Mouse (Mus musculus): ENCODE data around the gene Prune2. TPM values are rescaled to one million over a fixed set of nuclear protein-coding genes. Genes with fewer than 3 reads are reported as not detected.

The Prune2 gene
- polyA plus RNA-seq, 1 experiment from 2014 or later: 2.6 TPM

DNA sequence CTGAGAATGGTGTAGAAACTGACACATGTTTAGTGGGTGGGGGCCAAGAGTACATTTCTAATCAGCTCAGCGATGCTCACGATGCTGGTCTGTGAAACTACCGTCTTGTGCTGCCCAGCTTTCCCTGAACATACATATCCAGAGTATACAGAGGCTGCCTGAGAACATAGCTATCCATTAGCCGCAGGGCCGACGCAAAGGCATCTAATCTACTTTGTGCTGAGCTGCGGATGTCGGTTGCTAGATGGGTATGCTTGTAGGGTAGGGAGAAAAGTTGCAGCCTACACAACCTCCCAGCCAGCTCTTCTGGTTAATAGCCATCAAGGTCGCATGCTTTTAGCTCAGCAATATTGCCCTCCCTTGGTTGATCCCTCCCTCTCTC lies 696 bp upstream of the Prune2 start:
- Histone ChIP-seq H3K4me3 (ENCODE audit: low read depth, low read length) (no peak overlapping the region), H3K36me3 (ENCODE audit: control insufficient read depth, insufficient read depth, low read length) (no peaks in the 10 kb centered on the region), H3K9me3 (ENCODE audit: control insufficient read depth, low read length) (no peaks in the 10 kb centered on the region), H3K27me3 (ENCODE audit: control insufficient read depth, insufficient read depth, low read length) (peaks cover 6% of the 10 kb centered on the region; the same call in 1 of the 2 replicates), H3K4me1 (ENCODE audit: control insufficient read depth, insufficient read depth, low read length) (peaks cover 7% of the 10 kb centered on the region; the same call in 1 of the 2 replicates), H3K4me2 (ENCODE audit: low read depth) (peak overlapping the region; percentile 64), H3K9ac (ENCODE audit: low read length) (no peak overlapping the region), H3K27ac (ENCODE audit: low read depth, low read length) (no peak overlapping the region)
- DNase-seq (ENCODE audit: low spot score) (no peak), ATAC-seq (ENCODE audit: insufficient read depth, low FRiP score, low TSS enrichment) (peak; percentile 9; the same call in 1 of the 2 replicates)
- WGBS: 60% methylated on average over 9 of the region's 9 CpGs

DNA sequence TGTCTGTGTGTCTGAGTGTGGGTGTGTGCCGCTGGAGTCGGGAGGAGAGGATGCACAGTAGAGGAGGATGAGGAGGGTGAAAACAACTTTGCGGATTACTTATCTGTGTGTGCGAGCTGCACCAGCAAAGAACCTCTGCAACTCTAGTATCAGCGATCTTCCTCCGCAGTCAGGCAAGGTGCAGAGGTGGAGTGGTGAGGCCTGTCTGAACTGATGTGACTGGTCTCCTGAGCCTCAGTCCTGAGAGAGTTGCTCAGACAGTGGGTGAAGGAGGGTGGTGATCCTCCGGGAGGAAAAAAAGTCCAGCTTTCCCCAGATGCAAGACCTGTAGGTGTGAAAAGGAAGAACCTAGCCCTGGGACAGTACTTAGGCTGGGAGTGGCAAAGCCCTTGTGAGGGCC lies 401 bp downstream of the Prune2 start:
- Histone ChIP-seq H3K27ac (ENCODE audit: low read depth, low read length) (no peak overlapping the region), H3K36me3 (ENCODE audit: control insufficient read depth, insufficient read depth, low read length) (no peaks in the 10 kb centered on the region), H3K4me1 (ENCODE audit: control insufficient read depth, insufficient read depth, low read length) (peaks cover 7% of the 10 kb centered on the region; the same call in 1 of the 2 replicates), H3K4me3 (ENCODE audit: low read depth, low read length) (peak overlapping the region; percentile 30), H3K27me3 (ENCODE audit: control insufficient read depth, insufficient read depth, low read length) (peaks cover 6% of the 10 kb centered on the region; the same call in 1 of the 2 replicates), H3K9ac (ENCODE audit: low read length) (peak overlapping the region; percentile 37), H3K4me2 (ENCODE audit: low read depth) (peak overlapping the region; percentile 64), H3K9me3 (ENCODE audit: control insufficient read depth, low read length) (no peaks in the 10 kb centered on the region)
- peak; percentile 20 for ATAC-seq (ENCODE audit: insufficient read depth, low FRiP score, low TSS enrichment)
- 3% methylated on average over 7 of the region's 7 CpGs for WGBS
- peak; percentile 12 for DNase-seq (ENCODE audit: low spot score)

DNA sequence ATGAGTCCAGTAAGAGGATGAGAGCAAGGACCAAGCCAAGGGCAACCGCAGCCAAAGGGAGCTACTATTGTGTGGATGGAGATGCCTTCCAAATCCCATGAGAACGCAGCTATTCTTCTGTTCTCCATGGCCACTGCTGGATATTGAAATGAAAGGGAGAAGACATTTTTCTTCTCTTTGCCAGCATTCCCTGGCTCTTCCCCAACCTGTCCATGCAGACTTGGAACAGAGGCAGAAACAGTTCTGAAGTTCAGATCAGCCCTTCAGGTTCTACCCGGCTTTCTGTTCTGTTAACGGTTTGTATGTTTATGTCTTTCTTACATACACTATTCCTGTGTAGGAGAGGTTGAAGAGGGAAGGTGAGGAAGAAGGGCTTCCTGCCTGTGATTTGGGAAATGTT lies 3.1 kb downstream of the Prune2 start:
- ATAC-seq (ENCODE audit: insufficient read depth, low FRiP score, low TSS enrichment) (no peak), DNase-seq (ENCODE audit: low spot score) (no peak)
- H3K4me2 ChIP-seq (ENCODE audit: low read depth): no peak overlapping the region
- H3K9me3 ChIP-seq (ENCODE audit: control insufficient read depth, low read length): no peaks in the 10 kb centered on the region
- no peak overlapping the region for H3K4me3 ChIP-seq (ENCODE audit: low read depth, low read length)
- H3K27me3 ChIP-seq (ENCODE audit: control insufficient read depth, insufficient read depth, low read length): peaks cover 6% of the 10 kb centered on the region; the same call in 1 of the 2 replicates
- 84% methylated on average over 4 of the region's 4 CpGs for WGBS
- H3K4me1 ChIP-seq (ENCODE audit: control insufficient read depth, insufficient read depth, low read length): peaks cover 7% of the 10 kb centered on the region; the same call in 1 of the 2 replicates
- H3K27ac ChIP-seq (ENCODE audit: low read depth, low read length): no peak overlapping the region
- no peaks in the 10 kb centered on the region for H3K36me3 ChIP-seq (ENCODE audit: control insufficient read depth, insufficient read depth, low read length)
- no peak overlapping the region for H3K9ac ChIP-seq (ENCODE audit: low read length)

DNA sequence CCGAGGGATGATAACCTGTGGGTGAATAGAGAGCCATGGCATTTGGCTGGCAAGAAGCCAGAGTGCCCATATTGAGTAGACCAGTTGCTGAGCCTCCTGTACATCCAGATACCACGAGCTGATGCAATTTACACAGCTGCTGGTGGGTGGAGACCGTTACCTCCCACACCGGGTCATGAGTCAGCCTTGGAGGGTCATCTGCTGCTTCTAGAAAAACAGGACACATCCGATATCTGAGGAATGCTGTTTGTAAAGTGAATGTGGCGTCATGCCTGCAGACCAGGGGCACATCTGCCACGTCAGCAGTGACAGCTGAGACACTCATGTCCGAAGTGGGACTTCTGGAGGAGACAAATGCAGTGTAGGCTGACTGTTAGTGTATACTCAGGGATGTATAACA lies 3.6 kb downstream of the Prune2 start:
- H3K4me3 ChIP-seq (ENCODE audit: low read depth, low read length): no peak overlapping the region
- H3K27ac ChIP-seq (ENCODE audit: low read depth, low read length): no peak overlapping the region
- no peaks in the 10 kb centered on the region for H3K36me3 ChIP-seq (ENCODE audit: control insufficient read depth, insufficient read depth, low read length)
- DNase-seq (ENCODE audit: low spot score) (no peak), ATAC-seq (ENCODE audit: insufficient read depth, low FRiP score, low TSS enrichment) (no peak)
- H3K9ac ChIP-seq (ENCODE audit: low read length): no peak overlapping the region
- 68% methylated on average over 8 of the region's 8 CpGs for WGBS
- H3K4me1 ChIP-seq (ENCODE audit: control insufficient read depth, insufficient read depth, low read length): peaks cover 7% of the 10 kb centered on the region; the same call in 1 of the 2 replicates
- H3K9me3 ChIP-seq (ENCODE audit: control insufficient read depth, low read length): no peaks in the 10 kb centered on the region
- H3K27me3 ChIP-seq (ENCODE audit: control insufficient read depth, insufficient read depth, low read length): peaks cover 6% of the 10 kb centered on the region; the same call in 1 of the 2 replicates
- H3K4me2 ChIP-seq (ENCODE audit: low read depth): no peak overlapping the region

DNA sequence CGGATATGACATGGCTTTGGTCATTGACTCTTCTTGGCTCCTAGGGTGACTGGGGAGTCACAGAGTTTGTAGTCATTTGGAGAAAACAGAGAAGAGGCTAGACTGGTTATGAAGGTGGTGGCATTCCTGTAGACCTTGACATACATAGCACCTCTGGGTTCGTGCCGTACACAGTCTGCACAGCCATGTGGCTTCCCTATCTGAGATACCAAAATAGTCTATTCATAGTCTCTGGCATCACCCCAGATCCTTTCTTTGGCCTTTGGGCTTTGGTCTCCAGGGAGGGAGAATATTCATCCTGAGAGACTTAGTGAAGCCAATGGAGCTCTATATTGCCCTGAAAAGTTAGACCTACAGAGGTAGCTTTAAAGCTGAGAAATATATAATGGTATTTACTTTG lies 5.1 kb downstream of the Prune2 start:
- no peak for ATAC-seq (ENCODE audit: insufficient read depth, low FRiP score, low TSS enrichment)

DNA sequence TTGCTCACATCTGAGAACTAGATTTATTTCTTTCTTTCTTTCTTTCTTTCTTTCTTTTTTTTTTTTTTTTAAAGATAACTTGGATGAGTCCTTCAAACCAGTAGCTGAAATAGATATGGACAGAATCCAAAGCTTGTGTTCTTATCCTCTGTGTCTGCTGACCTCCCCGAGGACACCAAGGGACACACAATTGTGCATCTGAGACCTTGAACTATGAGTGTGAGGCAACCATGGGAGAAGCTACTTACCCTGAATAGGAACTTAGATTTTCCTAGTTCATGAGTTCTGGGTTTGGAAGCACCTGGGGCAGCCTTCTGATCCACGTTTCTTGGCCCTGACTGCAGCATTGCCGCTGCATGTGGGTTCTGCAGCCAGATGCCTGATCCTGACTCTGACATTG lies 7.3 kb downstream of the Prune2 start:
- Histone ChIP-seq H3K27me3 (ENCODE audit: control insufficient read depth, insufficient read depth, low read length) (no peaks in the 10 kb centered on the region), H3K27ac (ENCODE audit: low read depth, low read length) (no peak overlapping the region), H3K36me3 (ENCODE audit: control insufficient read depth, insufficient read depth, low read length) (no peaks in the 10 kb centered on the region), H3K4me2 (ENCODE audit: low read depth) (no peak overlapping the region), H3K4me1 (ENCODE audit: control insufficient read depth, insufficient read depth, low read length) (no peaks in the 10 kb centered on the region), H3K9ac (ENCODE audit: low read length) (no peak overlapping the region), H3K9me3 (ENCODE audit: control insufficient read depth, low read length) (no peaks in the 10 kb centered on the region), H3K4me3 (ENCODE audit: low read depth, low read length) (no peak overlapping the region)
- DNase-seq (ENCODE audit: low spot score) (no peak), ATAC-seq (ENCODE audit: insufficient read depth, low FRiP score, low TSS enrichment) (no peak)
- 83% methylated on average over 3 of the region's 3 CpGs for WGBS

More for the DNA sequence above, 5.1 kb downstream of the Prune2 start:
- Histone ChIP-seq H3K9me3 (ENCODE audit: control insufficient read depth, low read length) (no peaks in the 10 kb centered on the region), H3K27ac (ENCODE audit: low read depth, low read length) (no peak overlapping the region), H3K4me3 (ENCODE audit: low read depth, low read length) (no peak overlapping the region), H3K27me3 (ENCODE audit: control insufficient read depth, insufficient read depth, low read length) (peaks cover 2% of the 10 kb centered on the region; the same call in 1 of the 2 replicates), H3K9ac (ENCODE audit: low read length) (no peak overlapping the region), H3K4me1 (ENCODE audit: control insufficient read depth, insufficient read depth, low read length) (peaks cover 6% of the 10 kb centered on the region; the same call in 1 of the 2 replicates), H3K4me2 (ENCODE audit: low read depth) (no peak overlapping the region), H3K36me3 (ENCODE audit: control insufficient read depth, insufficient read depth, low read length) (no peaks in the 10 kb centered on the region)
- DNase-seq (ENCODE audit: low spot score): no peak
- WGBS: 88% methylated on average over 3 of the region's 3 CpGs

DNA sequence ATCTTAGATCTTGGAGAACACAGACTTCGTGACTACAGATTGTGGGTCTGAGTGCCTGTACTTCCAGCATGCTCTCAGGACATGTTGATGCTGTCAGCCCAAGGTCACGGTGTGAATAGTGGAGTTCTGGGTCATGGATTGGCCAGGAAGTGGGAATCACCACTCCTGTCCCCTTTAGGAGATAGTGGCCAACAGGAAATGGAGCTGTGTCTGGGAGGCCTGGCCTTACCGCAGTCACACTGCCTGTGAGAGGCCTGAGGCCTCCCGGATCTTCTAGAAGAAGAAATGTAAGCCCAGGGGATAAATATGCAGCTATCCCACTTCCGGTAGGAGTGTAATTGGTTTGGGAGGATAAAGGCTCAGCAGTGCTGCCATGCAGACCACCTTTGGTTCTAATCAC lies 12.8 kb downstream of the Prune2 start:
- no peaks in the 10 kb centered on the region for H3K36me3 ChIP-seq (ENCODE audit: control insufficient read depth, insufficient read depth, low read length)
- no peak overlapping the region for H3K4me2 ChIP-seq (ENCODE audit: low read depth)
- no peak for ATAC-seq (ENCODE audit: insufficient read depth, low FRiP score, low TSS enrichment)
- H3K27me3 ChIP-seq (ENCODE audit: control insufficient read depth, insufficient read depth, low read length): no peaks in the 10 kb centered on the region
- H3K4me1 ChIP-seq (ENCODE audit: control insufficient read depth, insufficient read depth, low read length): no peaks in the 10 kb centered on the region
- 83% methylated on average over 5 of the region's 5 CpGs for WGBS
- H3K27ac ChIP-seq (ENCODE audit: low read depth, low read length): no peak overlapping the region
- no peak overlapping the region for H3K9ac ChIP-seq (ENCODE audit: low read length)
- DNase-seq (ENCODE audit: low spot score): no peak
- H3K9me3 ChIP-seq (ENCODE audit: control insufficient read depth, low read length): no peaks in the 10 kb centered on the region
- H3K4me3 ChIP-seq (ENCODE audit: low read depth, low read length): no peak overlapping the region

DNA sequence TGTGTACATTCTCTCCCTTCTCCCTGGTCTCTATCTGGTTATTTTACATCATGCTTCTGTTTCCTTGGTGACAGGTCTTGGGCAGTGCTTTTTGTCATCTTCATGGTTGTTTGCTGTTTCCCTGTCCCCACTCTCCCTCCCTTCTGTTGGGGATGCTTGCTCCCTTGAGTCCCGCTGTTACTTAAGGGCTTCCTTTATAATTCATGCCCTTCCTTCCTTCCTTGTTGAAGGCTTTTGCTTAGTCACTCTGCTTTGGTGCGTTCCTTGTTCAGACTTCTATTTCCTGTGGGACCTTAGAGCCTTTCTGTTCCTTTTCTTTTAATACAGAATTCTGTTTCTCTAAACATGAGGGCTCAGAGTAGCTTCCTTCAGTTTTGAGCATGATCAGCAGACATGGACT lies 14.7 kb downstream of the Prune2 start:
- Histone ChIP-seq H3K4me2 (ENCODE audit: low read depth) (no peak overlapping the region), H3K27ac (ENCODE audit: low read depth, low read length) (no peak overlapping the region), H3K4me1 (ENCODE audit: control insufficient read depth, insufficient read depth, low read length) (no peaks in the 10 kb centered on the region), H3K36me3 (ENCODE audit: control insufficient read depth, insufficient read depth, low read length) (no peaks in the 10 kb centered on the region), H3K4me3 (ENCODE audit: low read depth, low read length) (no peak overlapping the region), H3K9me3 (ENCODE audit: control insufficient read depth, low read length) (no peaks in the 10 kb centered on the region), H3K9ac (ENCODE audit: low read length) (no peak overlapping the region), H3K27me3 (ENCODE audit: control insufficient read depth, insufficient read depth, low read length) (no peaks in the 10 kb centered on the region)
- DNase-seq (ENCODE audit: low spot score): no peak
- no peak for ATAC-seq (ENCODE audit: insufficient read depth, low FRiP score, low TSS enrichment)
- 65% methylated on average over 2 of the region's 2 CpGs for WGBS

DNA sequence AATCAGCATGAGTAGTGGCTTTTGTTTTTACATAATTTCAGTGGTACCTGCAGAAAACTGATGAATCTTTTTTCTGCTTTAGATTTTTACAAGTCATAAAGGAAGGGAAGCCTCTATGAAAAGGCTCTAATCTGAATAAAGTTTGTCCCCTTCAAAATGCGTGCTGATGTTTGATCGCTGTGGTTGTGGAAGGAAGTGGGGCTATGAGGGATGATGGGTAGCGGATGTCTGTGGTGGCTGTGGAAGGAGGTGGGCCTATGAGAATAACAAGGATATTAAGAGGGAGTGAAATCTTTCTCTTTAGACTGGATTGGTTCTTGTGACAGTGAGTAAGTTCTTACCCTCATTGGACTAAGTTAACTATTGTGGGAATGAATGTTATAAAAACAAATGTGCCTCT lies 23.0 kb downstream of the Prune2 start:
- 99% methylated on average over 3 of the region's 3 CpGs for WGBS

More for the DNA sequence above, 23.0 kb downstream of the Prune2 start:
- Histone ChIP-seq H3K27ac (ENCODE audit: low read depth, low read length) (no peak overlapping the region), H3K4me1 (ENCODE audit: control insufficient read depth, insufficient read depth, low read length) (no peaks in the 10 kb centered on the region), H3K4me2 (ENCODE audit: low read depth) (no peak overlapping the region), H3K9ac (ENCODE audit: low read length) (no peak overlapping the region), H3K9me3 (ENCODE audit: control insufficient read depth, low read length) (no peaks in the 10 kb centered on the region), H3K27me3 (ENCODE audit: control insufficient read depth, insufficient read depth, low read length) (no peaks in the 10 kb centered on the region), H3K4me3 (ENCODE audit: low read depth, low read length) (no peak overlapping the region), H3K36me3 (ENCODE audit: control insufficient read depth, insufficient read depth, low read length) (no peaks in the 10 kb centered on the region)
- ATAC-seq (ENCODE audit: insufficient read depth, low FRiP score, low TSS enrichment): no peak
- no peak for DNase-seq (ENCODE audit: low spot score)
